Mouse (Mus musculus): ENCODE results near the gene Slc31a1. TPM values are rescaled to one million over a fixed set of nuclear protein-coding genes. Genes with fewer than 3 reads are reported as not detected.

Gene Slc31a1
- polyA plus RNA-seq, 1 experiment from 2014 or later: 38.2 TPM

DNA sequence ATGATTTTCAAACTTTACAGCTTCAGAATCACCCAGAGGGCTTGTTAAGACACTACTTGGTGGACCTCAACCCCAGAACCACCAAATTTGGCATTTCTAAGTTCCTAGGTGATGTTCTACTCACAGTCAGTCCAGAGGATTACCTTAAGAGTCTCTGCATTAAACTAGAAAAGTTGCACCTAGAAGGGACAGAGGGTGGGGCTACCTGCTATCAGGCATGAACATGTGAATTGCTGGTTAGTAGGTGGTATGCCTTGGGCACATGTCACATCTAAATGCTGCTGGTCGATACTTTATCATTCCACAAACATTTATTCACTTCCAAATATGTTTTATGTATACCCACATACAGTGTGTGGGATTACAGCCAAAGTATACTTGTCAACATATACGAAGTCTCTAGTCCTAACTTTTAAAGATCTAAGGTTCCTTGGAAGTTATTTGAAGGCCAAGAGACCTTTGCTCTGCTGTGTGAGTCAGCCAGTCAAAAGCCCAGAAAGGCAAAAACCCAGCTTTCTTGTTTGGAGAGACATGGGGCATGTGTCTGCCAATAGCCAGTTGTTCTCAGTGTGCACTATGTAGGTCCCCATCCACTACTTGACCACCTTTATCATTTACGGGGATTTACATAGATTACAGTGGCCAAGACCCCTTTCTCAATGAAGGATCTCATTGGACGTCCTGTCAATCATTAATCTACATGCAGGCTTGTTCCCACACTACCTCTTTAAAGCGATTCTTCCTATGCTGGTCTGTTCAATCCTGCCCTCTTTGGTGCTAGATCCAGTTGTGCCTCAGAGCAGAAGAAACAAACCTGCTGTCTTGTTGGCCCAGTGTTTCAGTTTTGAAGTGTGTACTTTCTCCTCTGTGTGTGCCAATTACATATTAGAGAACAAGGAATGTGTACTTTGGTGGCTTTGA lies 29.3 kb downstream of the Slc31a1 start:
- Histone ChIP-seq H3K27me3 (no peaks in the 10 kb centered on the region), H3K9me3 (no peaks in the 10 kb centered on the region), H3K4me3 (replicated peaks) (no peak overlapping the region), H3K9ac (replicated peaks) (no peak overlapping the region), H3K36me3 (peaks cover 69% of the 10 kb centered on the region), H3K4me2 (replicated peaks) (no peak overlapping the region), H3K4me1 (replicated peaks) (no peaks in the 10 kb centered on the region), H3K27ac (no peak overlapping the region)
- 87% methylated on average over 5 of the region's 5 CpGs for WGBS
- no peak for ATAC-seq

DNA sequence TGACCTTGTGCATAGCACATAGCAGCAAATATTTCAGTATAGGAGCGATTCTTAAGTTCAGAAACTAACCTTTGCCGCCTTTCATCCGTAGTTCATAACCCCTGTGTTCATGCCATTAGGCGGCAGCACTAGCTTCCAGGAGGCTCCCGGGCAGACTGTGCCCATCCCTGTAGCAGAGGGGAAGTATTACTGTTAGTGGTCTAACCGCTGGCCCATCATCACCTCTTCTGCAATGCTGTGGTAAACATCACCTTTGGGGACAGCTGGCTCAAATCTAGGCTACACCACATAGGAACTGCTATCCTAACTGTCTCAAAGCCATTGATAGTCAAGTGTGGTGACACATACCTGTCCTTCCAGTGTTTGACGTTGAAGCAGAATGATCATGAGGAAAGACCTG lies 31.4 kb downstream of the Slc31a1 start:
- no peak overlapping the region for H3K27ac ChIP-seq
- no peak overlapping the region for H3K4me3 ChIP-seq (replicated peaks)
- no peak for ATAC-seq
- no peak overlapping the region for H3K9ac ChIP-seq (replicated peaks)
- 91% methylated on average over 7 of the region's 7 CpGs for WGBS
- peaks cover 78% of the 10 kb centered on the region for H3K36me3 ChIP-seq
- H3K4me1 ChIP-seq (replicated peaks): no peaks in the 10 kb centered on the region
- no peak overlapping the region for H3K4me2 ChIP-seq (replicated peaks)
- no peaks in the 10 kb centered on the region for H3K27me3 ChIP-seq
- H3K9me3 ChIP-seq: no peaks in the 10 kb centered on the region

DNA sequence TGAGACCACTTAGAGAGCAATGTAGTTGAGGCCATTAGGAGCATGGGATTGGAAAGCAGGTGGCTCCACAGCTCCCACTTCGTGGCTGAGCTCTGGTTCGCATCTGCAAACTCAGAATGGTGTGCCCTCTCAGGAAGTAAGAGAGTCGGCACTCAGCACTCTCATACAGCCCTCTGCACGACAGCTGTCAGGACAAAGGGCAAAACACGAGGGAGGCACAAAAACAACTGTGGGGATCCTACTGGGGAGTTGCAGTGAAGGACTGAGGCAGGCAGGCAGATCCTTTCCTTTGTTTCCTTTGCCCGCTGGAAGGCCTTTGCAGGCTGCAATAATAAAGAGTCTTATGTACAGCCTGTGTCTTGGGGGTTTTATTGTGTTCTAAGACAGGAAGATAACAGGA lies 32.9 kb downstream of the Slc31a1 start:
- no peak overlapping the region; the same call in 1 of the 2 replicates for H3K27ac ChIP-seq
- no peaks in the 10 kb centered on the region for H3K9me3 ChIP-seq
- H3K36me3 ChIP-seq: peaks cover 81% of the 10 kb centered on the region
- no peak overlapping the region for H3K4me2 ChIP-seq (replicated peaks)
- no peak overlapping the region for H3K4me3 ChIP-seq (replicated peaks)
- 0 out of 2 replicates have a peak, but pooled peaks have one; percentile 40 for ATAC-seq
- 24% methylated on average over 6 of the region's 6 CpGs for WGBS
- no peaks in the 10 kb centered on the region for H3K27me3 ChIP-seq
- no peaks in the 10 kb centered on the region for H3K4me1 ChIP-seq (replicated peaks)
- H3K9ac ChIP-seq (replicated peaks): no peak overlapping the region

DNA sequence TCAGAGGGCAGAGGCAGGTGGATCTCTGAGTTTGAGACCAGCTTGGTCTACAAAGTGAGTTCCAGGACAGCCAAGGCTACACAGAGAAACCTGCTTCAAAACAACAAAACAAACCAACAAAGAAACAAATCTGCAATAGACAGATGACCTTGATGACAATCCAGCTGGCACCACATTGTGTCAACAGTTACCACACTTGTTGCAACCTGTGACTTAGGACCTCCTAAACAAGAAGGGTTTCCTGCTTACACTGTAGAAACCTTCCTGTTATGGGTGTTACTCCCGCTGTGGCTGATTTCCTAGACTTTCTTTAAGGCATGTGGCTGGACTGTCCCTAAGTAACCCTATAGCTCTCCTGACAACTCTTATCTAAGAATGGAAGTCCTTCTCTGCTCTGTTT lies 35.3 kb downstream of the Slc31a1 start:
- 92% methylated on average over 1 of the region's 1 CpGs for WGBS
- ATAC-seq: no peak
- Histone ChIP-seq H3K4me3 (replicated peaks) (no peak overlapping the region), H3K27ac (no peak overlapping the region), H3K4me1 (replicated peaks) (no peaks in the 10 kb centered on the region), H3K9me3 (no peaks in the 10 kb centered on the region), H3K9ac (replicated peaks) (no peak overlapping the region), H3K27me3 (no peaks in the 10 kb centered on the region), H3K36me3 (peaks cover 79% of the 10 kb centered on the region), H3K4me2 (replicated peaks) (no peak overlapping the region)

DNA sequence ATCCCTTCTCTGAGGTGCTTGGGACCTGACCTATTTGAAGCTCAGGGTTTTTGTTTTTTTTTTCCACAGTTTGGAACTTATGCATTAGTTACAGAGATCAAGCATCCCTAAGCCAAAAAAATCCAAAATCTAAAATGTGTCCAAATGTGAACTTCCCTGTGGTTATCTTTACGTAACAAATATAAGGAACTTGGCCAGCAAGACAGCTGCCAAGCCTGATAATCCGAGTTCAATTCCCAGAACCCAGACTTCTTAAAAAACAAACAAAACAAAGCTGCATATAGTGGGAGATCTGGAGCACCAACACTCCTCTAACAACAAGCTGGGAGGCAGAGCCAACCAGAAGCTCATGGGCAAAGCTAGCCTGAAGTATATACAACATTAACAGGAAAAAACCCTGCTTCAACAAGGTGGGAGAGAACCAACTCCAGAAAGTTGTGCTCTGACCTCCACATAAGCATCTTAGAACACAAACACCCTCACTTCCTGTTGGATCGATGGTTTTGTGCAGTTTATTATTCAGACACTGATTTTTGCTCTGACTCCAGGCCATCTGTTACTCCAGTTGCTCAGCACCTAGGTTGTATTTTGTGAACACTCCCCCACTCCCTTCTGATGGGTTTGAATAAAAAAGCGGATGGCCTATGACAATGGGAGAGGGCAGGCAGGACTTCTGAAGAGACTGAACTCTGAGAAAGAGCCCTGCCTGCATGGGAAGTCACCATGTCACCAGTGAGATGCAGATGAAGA lies 37.3 kb downstream of the Slc31a1 start:
- no peak overlapping the region for H3K27ac ChIP-seq
- ATAC-seq: no peak
- 88% methylated on average over 4 of the region's 4 CpGs for whole genome bisulfite sequencing
- no peak overlapping the region for H3K9ac ChIP-seq (replicated peaks)
- H3K4me2 ChIP-seq (replicated peaks): no peak overlapping the region
- no peaks in the 10 kb centered on the region for H3K4me1 ChIP-seq (replicated peaks)
- H3K4me3 ChIP-seq (replicated peaks): no peak overlapping the region
- no peaks in the 10 kb centered on the region for H3K27me3 ChIP-seq
- no peaks in the 10 kb centered on the region for H3K9me3 ChIP-seq
- H3K36me3 ChIP-seq: peaks cover 80% of the 10 kb centered on the region

DNA sequence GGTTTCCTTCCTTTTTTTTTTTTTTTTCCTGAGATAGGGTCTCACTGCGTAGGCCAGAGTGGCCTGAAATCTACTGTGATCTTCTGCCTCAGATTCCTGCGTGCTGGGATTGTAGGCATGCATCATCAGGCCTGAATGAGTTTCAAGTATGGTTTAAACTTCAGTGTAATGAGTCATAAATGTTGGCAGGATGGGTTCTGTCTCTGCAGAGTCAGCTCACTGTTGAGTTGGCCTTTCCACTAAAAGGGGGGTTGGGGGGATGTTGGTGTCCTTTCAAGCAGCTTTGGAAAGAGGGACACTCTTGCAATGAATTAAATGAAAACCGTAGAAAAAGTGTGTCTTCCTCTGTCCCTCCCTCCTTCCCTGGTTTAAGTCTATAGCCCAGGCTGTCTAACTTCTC lies 38.4 kb downstream of the Slc31a1 start:
- H3K4me2 ChIP-seq (replicated peaks): no peak overlapping the region
- H3K27ac ChIP-seq: no peak overlapping the region
- peaks cover 79% of the 10 kb centered on the region for H3K36me3 ChIP-seq
- H3K4me3 ChIP-seq (replicated peaks): no peak overlapping the region
- ATAC-seq: no peak
- no peaks in the 10 kb centered on the region for H3K9me3 ChIP-seq
- WGBS: 92% methylated on average over 3 of the region's 3 CpGs
- no peaks in the 10 kb centered on the region for H3K27me3 ChIP-seq
- no peak overlapping the region for H3K9ac ChIP-seq (replicated peaks)
- no peaks in the 10 kb centered on the region for H3K4me1 ChIP-seq (replicated peaks)

DNA sequence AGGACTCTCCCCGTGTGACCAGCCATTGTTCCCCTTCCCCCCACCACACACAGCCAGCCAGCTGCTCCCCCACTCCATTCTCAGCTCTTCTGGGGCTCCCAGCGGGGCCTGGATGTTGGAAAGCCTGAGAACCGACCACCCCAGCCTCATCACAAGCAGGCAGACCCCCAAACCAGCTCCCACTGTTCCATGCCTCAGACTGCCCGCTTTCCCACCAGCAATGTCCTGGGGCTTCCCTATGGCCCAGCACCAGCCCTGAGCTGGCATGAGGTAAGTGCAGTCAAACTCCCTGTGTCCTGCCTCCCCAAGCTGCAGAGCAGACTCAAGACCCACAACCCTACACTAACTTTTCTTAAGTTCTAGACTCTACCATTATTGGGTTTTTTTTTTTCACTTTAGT lies 45.6 kb downstream of the Slc31a1 start:
- ATAC-seq: no peak
- Histone ChIP-seq H3K36me3 (peaks cover 28% of the 10 kb centered on the region), H3K9me3 (no peaks in the 10 kb centered on the region), H3K9ac (replicated peaks) (no peak overlapping the region), H3K4me3 (replicated peaks) (no peak overlapping the region), H3K4me2 (replicated peaks) (peak overlapping the region; percentile 19; the same call in 1 of the 2 replicates), H3K4me1 (replicated peaks) (peaks cover 46% of the 10 kb centered on the region), H3K27me3 (no peaks in the 10 kb centered on the region), H3K27ac (no peak overlapping the region)
- 80% methylated on average over 4 of the region's 4 CpGs for WGBS

DNA sequence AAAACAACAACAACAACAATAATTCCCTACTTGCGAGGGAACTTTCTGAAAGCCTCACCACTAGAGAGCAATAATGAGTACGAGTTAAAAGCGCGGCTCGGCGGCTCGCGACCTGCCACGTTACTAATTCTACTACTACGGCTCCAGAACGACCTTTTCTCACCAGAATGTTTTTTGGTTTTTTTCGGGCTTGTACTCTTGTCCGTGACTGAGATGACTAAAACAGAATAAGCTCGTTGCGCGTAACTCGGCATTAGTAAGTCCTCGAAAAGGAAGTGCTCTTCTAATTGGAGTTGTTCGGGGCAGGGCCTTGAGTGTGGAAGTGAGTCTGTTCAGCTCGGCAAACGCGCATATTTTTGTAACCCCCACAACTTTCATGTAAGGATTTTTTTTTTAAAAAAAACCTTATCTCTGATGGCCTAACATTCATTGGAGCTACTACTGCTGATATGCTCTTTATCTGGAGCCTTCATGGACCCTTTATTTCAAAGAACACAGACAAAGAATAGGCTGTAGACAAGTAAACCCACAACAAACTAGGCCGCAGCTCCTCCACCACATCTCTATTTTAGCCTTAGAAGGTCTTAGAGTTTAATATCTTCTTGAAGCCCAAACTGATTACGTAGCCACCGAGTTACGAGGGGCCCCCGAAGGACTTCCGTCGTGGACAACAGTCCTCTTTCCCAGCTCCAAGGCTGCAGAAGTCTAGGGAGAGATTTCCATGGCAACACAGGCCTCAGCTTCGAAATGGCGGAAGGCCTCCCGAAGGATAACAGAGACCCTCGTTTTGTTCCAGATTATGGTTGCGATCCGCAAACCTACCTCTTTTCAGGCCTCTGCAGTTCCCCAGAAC lies 47.4 kb downstream of the Slc31a1 start:
- Histone ChIP-seq H3K36me3 (peaks cover 28% of the 10 kb centered on the region), H3K4me2 (replicated peaks) (peak overlapping the region; percentile 45), H3K4me3 (replicated peaks) (peak overlapping the region; percentile 73), H3K9ac (replicated peaks) (peak overlapping the region; percentile 87), H3K27me3 (no peaks in the 10 kb centered on the region), H3K4me1 (replicated peaks) (peaks cover 46% of the 10 kb centered on the region), H3K9me3 (no peaks in the 10 kb centered on the region), H3K27ac (peak overlapping the region; percentile 76)
- under 1% methylated on average over 35 of the region's 35 CpGs for WGBS
- peak; percentile 74 for ATAC-seq

DNA sequence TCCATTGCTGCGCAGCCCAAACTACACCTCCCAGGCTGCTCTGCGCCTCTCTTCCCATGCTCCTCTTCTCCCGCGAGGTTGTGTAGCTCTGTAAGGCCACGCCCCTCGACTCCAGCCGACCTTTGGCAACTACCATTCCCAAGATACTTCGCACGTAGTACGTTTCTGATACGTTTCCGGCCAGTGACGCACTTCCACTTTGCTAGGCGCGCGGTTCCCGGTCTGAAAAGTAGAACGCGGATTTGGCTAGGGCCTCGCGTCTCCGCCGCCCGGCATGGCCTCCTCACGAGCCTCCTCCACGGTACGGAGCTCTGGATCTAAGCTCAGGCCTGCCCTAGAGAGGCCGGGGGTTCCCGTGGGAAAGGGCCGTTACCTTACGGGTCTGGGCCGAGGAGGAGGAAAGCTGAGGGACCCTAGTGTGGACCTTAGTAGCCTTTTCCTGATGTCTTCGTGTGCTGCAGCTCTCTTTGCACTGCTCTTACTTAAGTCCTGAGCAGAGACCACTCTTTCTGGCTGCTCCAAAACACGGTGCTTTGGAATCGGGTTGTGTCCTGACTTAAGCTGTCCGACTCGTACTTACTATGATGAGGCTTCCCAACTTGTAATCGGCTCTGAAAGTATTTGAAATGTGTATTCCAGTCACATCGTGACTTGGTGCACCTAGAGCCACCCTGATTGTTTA lies 48.2 kb downstream of the Slc31a1 start, which contains the start of the genes Cdc26 and Prpf4:
Cdc26 (minus strand) TSS at position 42 of the 682 bp plus-strand sequence.
Prpf4 (plus strand) TSS at position 197 of the 682 bp plus-strand sequence.
- WGBS: under 1% methylated on average over 39 of the region's 39 CpGs
- Histone ChIP-seq H3K9me3 (no peaks in the 10 kb centered on the region), H3K27me3 (no peaks in the 10 kb centered on the region), H3K4me1 (replicated peaks) (peaks cover 46% of the 10 kb centered on the region), H3K9ac (replicated peaks) (peak within 1 kb of the TSS; percentile 87), H3K36me3 (peaks cover 31% of the 10 kb centered on the region), H3K27ac (peak within 1 kb of the TSS; percentile 76), H3K4me3 (replicated peaks) (peak within 1 kb of the TSS; percentile 73), H3K4me2 (replicated peaks) (peak within 1 kb of the TSS; percentile 79)
- peak; percentile 99 for ATAC-seq

DNA sequence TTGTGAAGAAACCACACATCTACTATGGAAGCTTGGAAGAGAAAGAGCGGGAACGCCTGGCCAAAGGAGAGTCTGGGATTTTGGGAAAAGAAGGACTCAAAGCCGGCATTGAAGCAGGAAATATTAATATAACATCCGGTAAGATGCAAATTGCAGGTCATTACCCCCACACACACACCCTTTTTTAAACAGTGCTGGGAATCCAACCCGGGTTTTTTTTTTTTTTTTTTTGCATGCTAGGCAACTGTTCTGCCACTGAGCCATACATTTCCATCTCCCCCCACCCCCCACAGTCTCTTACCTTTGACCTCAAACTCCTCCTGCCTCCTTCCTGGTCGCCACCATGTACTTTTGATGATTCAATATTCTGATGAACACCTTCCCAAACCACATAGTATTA lies 49.1 kb downstream of the Slc31a1 start:
- H3K4me2 ChIP-seq (replicated peaks): peak overlapping the region; percentile 79
- WGBS: 36% methylated on average over 6 of the region's 6 CpGs
- peaks cover 35% of the 10 kb centered on the region for H3K36me3 ChIP-seq
- peaks cover 42% of the 10 kb centered on the region for H3K4me1 ChIP-seq (replicated peaks)
- peak overlapping the region; percentile 73 for H3K4me3 ChIP-seq (replicated peaks)
- no peaks in the 10 kb centered on the region for H3K9me3 ChIP-seq
- no peak for ATAC-seq
- H3K27ac ChIP-seq: no peak overlapping the region
- no peaks in the 10 kb centered on the region for H3K27me3 ChIP-seq
- peak overlapping the region; percentile 87 for H3K9ac ChIP-seq (replicated peaks)

DNA sequence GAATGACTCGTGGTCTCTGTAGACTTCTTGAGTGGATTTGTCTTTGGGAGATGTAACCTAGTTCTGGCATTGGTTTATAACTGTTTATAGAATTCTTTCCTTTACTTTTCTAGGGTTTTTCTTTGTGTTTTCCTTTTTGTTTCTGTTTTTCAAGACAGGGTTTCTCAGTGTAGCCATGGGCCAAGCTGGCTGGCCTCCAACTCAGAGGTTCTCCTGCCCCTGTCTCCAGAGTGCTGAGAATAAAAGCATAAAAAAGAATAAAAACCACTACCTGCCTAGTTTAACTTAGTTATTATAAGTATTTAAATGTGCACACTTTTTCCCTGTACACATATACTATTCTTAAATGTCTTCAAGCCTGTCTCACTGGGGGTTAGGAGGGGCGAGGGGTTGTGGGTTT lies 49.8 kb downstream of the Slc31a1 start:
- H3K9ac ChIP-seq (replicated peaks): no peak overlapping the region
- H3K36me3 ChIP-seq: peaks cover 38% of the 10 kb centered on the region
- H3K27ac ChIP-seq: no peak overlapping the region
- no peaks in the 10 kb centered on the region for H3K9me3 ChIP-seq
- H3K4me3 ChIP-seq (replicated peaks): peak overlapping the region; percentile 73; the same call in 1 of the 2 replicates
- 86% methylated on average over 2 of the region's 2 CpGs for WGBS
- peaks cover 36% of the 10 kb centered on the region for H3K4me1 ChIP-seq (replicated peaks)
- no peaks in the 10 kb centered on the region for H3K27me3 ChIP-seq
- no peak for ATAC-seq
- peak overlapping the region; percentile 79 for H3K4me2 ChIP-seq (replicated peaks)
